Mouse (Mus musculus) CD4-positive, CD25-positive, alpha-beta regulatory T cell, adult 4 months (primary cell): Measurements from ENCODE around the gene Dhx35. TPM values are rescaled to one million over a fixed set of nuclear protein-coding genes. Genes with fewer than 3 reads are reported as not detected.

Experiments
- ATAC-seq: one replicate; pipeline ENCODE4 v1.8.0; 2017
- polyA plus RNA-seq, 2 experiments: library from polyadenylated mRNA; unstranded; fragments of 100-300 nt; shearing (Covaris generic); gene quantifications; one replicate each; pipeline ENCODE4 v1.2.1; 2017

Gene Dhx35
- 10 to 100 TPM; 12.7 to 25.7 TPM for polyA plus RNA-seq

DNA sequence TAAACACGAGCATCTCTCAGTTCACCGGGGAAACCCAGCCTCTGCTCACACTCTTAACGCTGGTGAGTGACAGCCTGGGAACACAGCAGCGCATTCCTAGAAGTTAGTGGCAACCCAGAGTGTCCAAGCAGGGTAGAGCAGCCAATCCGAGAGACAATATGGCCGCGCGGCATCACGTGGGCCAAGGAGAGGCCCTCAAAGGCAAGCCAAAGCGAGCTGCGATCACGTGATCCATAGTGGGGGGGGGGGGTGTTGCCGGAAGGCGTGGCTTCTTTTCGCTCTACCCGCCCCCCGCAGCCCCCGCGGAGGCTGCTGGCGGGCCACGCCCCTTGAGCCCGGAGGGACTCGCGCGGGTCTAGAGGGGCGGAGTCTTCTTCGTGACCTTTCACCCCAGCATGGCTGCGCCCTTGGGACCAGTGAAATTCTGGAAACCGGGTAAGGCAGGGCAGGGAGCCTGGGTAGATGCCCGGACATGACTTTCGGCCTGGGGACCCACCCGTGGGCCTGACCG, at the start of gene Dhx35:
Gene Dhx35, plus strand, starts transcription at position 314 of the 511 bp plus-strand sequence.
- peak; percentile 96 for ATAC-seq

- ATAC-seq: peak; percentile 86
Observed at GRCm38 (mm10) chr2:158745049-158745482, 49.5 kb upstream of the Dhx35 start.

DNA sequence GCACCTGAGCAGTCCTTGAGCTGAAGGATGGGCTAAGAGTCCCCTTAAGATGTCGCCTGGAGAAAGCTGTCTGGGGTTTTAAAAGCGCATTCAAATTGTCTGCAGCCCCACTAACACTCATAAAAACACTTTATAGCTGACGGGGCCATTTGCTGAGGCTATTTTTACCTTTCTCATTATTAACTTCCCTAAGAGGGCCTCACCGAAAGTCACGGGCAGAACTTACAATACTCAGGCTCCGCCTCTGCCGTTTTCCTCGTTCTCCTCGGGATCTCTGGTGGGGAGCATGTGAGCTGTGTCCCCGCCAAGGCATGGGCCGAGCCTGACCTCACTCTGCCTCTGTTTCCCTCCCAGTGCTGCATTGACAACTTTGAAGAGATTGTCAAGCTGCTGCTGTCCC, 48.4 kb upstream of the Dhx35 start:
- ATAC-seq: no peak

DNA sequence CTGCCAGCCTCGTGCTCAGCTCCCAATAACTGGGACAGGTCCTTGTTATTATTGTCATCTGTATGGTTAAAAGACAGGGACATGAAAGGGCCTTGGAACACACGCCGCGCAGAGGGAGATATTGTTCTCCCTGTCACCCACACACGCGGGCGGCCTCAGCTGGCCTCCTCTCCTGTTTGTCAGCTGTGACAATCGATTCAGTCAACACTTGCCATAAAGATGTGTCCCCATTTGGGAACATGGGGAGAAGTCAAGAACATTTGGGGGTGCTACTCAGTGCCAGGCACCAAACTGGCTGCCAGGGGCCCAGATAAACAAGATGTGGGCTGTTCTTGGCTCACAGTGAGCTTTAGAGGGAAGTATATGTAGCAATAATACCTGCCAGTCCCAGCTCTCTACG, 45.2 kb upstream of the Dhx35 start:
- ATAC-seq: no peak

DNA sequence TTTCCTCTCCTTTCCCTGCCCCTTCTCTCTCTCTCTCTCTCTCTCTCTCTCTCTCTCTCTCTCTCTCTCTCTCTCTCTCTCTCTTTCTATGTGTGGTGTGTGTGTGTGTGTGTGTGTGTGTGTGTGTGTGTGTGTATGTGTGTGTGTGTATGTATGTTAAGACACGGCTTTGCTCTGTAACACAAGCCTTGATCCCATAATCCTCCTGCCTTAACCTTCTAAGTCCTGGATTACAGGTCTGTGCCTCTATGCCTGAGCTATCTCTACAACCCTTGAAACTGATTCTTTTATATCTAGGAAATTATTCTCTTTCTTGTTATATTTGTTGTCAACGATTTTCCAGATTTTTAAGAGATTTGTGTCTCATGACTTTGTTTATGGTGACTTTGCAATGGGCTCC, 34.4 kb upstream of the Dhx35 start:
- no peak for ATAC-seq

- no peak for ATAC-seq
Observed at GRCm38 (mm10) chr2:158762339-158762738, 32.3 kb upstream of the Dhx35 start.

DNA sequence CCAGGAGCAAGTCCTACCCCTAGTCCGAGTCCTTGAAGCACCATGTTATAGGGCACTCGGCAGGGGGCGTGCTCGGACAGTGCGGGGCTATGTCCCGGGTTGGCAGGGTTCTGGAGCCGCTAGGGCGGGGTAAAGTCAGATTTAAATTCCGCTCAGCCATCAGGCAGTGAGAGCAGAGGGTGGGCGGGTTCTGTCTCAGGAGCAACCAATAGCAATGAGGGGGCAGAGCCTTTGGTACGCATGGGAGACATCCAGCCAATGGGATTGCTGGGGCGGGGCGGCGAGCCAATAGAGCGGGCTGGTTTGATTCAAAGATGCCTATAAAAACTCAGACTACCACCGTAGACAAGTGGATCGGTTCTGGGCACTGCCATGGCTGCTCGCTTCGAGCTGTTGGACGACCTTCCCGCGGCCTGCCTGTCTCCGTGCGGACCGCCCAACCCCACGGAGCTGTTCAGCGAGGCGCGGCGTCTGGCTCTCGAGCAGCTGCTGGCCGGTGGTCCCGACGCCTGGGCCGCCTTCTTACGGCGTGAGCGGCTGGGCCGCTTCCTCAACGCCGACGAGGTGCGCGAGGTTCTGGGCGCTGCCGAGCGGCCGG, 26.8 kb upstream of the Dhx35 start, which contains the start of gene Fam83d:
Gene Fam83d, plus strand, starts transcription at position 352 of the 598 bp plus-strand sequence.
- ATAC-seq: peak; percentile 98

DNA sequence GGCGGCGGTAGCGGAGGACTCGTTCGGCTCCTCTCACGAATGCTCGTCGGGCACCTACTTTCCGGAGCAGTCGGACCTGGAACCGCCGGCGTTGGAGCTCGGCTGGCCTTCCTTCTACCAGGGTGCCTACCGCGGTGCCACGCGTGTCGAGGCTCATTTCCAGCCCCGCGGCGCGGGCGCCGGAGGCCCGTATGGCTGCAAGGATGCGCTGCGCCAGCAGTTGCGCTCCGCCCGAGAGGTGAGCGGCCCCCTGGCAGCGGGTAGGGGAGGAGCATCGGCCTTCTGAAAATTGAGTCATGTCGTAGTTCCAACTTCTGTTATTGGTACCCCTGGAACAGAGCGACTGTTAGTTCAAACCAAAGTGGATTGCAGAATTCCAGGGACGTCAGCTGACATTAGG, 26.3 kb upstream of the Dhx35 start:
- ATAC-seq: peak; percentile 38

- no peak for ATAC-seq
Observed at GRCm38 (mm10) chr2:158768771-158769170, 25.8 kb upstream of the Dhx35 start.

DNA sequence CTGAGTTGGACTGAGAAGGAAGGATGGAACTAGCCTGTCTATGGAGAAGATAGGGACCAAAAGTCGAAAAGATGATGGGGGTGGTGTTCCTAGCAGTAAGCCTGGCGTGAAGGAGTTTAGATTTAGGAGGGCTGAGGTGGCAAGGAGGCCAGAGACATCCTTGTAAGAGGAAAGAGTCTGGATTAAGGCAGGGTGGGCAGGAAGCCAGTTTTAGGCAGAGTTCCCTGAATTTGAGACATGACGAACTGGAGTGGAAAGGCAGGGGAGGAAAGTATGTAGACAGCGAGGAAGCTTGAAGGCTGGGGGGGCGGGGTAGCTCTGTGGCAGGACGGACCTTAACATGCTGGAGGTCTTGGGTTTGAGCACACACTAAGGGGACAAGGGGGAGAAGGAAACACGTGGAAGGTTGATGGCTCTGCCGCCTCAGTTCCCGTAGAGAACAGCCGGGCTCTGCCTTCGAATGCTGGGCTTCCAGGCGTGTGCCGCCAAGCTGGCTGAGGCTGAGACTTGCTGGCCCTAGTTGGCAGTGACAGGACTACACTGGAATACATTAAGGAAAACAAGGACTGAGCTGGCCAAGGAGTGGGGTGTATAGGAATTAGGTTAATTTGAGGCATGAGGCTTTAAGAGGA, 24.4 kb upstream of the Dhx35 start:
- ATAC-seq: no peak

- ATAC-seq: no peak
Observed at GRCm38 (mm10) chr2:158771066-158771763, 23.4 kb upstream of the Dhx35 start.

DNA sequence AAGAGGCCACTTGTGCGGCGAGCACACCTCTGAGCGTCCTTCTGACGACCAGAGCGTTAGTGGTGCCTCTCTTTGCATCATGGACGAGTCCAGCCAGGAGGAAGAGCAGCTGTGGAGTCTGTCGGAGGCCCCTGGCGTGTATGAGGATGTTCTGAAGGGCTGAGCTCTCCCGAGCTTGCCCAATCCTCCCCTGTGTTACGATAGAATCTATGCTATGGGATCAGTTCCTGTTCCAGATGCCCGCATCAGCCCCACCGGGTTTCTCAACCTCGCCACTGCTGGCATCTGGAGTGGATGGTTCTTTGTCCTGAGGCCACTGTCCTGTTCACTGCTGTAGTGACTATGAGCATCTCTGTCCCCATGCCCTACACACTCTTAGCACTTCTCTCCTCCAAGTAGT, 21.8 kb upstream of the Dhx35 start:
- ATAC-seq: no peak

DNA sequence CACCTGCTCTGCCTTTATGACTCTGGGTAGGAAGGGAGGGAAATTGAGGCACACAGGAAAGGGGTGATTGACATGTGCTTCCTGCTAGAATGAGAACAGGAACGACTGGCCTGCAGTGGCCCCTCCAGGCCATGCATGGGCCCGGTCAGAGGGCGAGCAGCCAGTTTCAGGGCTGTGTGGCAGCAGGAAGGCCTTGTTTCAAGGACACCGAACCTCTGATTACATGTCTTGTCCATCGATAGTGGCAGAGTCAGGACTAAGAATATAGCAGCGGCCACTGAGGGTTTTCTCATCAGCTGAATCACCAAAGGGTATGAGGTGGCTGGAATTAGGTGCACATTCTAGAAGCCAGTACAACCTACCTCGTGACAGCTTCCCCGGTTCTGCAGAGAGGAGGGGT, 19.7 kb upstream of the Dhx35 start:
- ATAC-seq: no peak

- ATAC-seq: no peak
Observed at GRCm38 (mm10) chr2:158776716-158777115, 17.9 kb upstream of the Dhx35 start.

DNA sequence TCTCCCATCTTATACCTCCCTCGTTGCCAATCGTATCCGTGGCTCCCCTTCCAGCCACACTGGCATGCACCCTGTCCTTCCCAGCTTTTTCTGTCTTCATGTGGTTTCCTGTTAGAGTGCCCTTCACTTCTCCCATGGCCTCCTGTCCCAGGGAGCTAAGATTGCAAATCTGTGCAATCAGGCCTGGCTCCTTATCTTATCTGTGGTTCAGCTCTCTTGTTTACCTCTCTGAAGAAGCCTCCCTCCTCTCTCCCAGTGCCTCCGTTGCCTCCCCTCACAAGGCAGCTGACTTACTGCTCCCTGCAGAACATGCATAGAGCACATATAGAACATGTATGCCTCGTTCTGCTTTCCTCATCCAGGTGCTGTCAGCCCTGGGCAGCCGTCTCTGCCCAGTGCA, 17.1 kb upstream of the Dhx35 start:
- ATAC-seq: no peak

GRCm38 (mm10) chr2:158778349-158778748, 16.3 kb upstream of the Dhx35 start:
- ATAC-seq: no peak

DNA sequence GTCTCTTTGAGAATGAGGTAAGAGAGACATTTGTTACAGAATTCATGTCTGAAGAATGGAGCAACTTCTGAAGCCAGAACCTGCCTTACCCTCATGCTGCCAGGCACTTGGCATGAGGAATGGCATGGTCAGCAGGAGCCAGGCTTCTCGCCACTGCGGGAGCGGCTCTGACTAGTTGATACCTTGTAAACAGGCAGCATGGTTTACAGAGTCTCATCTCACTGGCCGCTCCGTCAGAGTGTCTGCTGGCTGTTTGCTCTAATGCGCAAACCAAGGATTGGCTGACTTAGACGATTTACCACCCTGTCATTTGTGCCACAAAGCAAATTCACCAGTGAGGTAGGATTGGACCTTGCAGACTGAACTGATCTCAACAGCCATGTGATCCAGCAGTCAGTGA, 13.5 kb upstream of the Dhx35 start:
- no peak for ATAC-seq

GRCm38 (mm10) chr2:158786927-158787795, 7.4 kb upstream of the Dhx35 start:
- no peak for ATAC-seq

GRCm38 (mm10) chr2:158795043-158795442, 436 bp downstream of the Dhx35 start:
- no peak for ATAC-seq

DNA sequence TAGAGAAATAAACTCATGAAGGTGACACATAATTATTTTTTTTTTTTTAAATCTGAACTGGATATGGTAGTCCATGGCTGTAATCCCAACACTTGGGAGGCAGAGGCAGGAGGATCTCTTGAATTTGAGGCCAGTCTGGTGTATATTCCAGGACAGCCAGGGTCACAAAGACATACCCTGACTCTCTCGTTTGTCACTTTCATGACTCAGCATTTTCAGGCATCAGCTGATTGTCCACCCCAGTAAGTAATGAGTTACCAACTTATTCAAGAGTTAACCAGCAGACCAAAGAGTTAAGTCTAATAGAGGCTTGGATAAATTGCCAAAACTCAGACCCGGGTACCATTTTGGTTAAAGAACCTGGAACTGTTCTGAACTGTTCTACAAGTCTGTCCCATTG, 1.3 kb downstream of the Dhx35 start:
- ATAC-seq: no peak

DNA sequence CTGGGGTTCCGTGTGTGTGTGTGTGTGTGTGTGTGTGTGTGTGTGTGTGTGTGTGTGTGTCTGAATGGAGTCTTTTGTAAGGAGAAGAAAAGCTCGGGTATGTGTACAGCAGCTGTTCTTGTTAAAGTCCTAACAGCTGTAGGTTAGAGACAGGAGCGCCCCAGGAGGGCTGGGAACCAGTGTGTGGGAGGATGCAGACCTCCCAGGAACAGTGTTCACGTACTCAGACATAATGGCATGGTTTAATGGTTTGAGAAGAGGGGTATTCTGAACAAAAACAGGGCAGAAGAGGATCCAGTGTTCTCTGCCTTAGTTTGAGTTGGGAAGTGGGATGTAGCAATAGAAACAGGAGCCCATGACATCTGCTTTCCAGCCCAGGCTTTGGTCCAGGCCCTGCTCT, 4.7 kb downstream of the Dhx35 start:
- no peak for ATAC-seq

DNA sequence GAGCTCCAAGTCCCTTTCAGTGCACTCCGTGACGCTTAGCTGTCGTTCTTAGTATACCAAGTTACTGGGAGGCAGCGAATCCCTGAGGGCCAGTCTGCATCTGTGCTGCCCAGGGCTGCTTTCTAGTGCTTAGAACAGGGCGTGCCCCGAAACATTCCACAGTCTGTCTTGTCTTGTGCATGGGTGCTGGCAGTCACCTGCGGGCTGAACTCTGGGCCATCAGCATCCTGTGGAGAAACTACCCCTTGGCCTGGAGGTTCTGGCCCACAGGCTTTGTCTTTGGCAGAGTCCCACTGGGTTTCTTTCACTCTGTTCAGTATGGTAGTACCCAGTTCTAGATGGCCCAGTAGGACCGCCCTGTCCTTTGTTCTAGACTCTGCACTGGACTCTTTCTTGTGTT, 6.2 kb downstream of the Dhx35 start:
- no peak for ATAC-seq

- no peak for ATAC-seq
Observed at GRCm38 (mm10) chr2:158803575-158803974, 9.0 kb downstream of the Dhx35 start.
